Mouse (Mus musculus) thymus, adult 2 months (tissue): ENCODE measurements around the gene Gnb5.

Experiments used
- CTCF ChIP-seq: fragments of 200-500 bp; IDR thresholded peaks from 2 replicates; pipeline ENCODE4 v1.5.1; 2012; ENCODE audit warnings: mild to moderate bottlenecking, control low read depth, low read length, moderate library complexity, borderline replicate concordance; ENCODE audit not compliant: control insufficient read depth, poor library complexity, insufficient read depth; ENCODE audit errors: extremely low read depth
- POLR2A ChIP-seq: fragments of 200-500 bp; IDR thresholded peaks from 2 replicates; pipeline ENCODE4 v1.6.1; 2012; ENCODE audit warnings: mild to moderate bottlenecking, low read length, control low read depth, moderate library complexity; ENCODE audit not compliant: control insufficient read depth, poor library complexity, insufficient read depth; ENCODE audit errors: extremely low read depth

- no peak for TF ChIP-seq POLR2A
- TF ChIP-seq CTCF, result no peak
These were observed 79.3 kb downstream of the Gnb5 start for GRCm38 (mm10) chr9:75385218-75385974.
